Comparison of ENCODE assay signal across 19 mouse cellular contexts in genomic region chr9:53400696-53401095, GRCm38 (mm10). TPM values are rescaled to one million over a fixed set of nuclear protein-coding genes. Genes with fewer than 3 reads are reported as not detected.
"Had no signal": no experiment of that assay in that cellular context is flagged by ENCODE, and none has a peak within 500 bp of the region (broad histone marks: within the 10 kb centered on the region; RNA-seq: fewer than 3 reads in every experiment).

No protein-coding gene starts in this region.

- H3K9ac ChIP-seq: lung, embryonic 14.5 days; midbrain, embryonic 13.5 days; neural tube, embryonic 13.5 days; neural tube, embryonic 15.5 days had no signal

- ATAC-seq: midbrain, embryonic 13.5 days; midbrain, embryonic 16.5 days had no signal

- H3K9me3 ChIP-seq: midbrain, embryonic 10.5 days; midbrain, embryonic 13.5 days; neural tube, embryonic 13.5 days; neural tube, embryonic 15.5 days had no signal

- H3K4me2 ChIP-seq: lung, embryonic 14.5 days; midbrain, embryonic 13.5 days; neural tube, embryonic 13.5 days; neural tube, embryonic 15.5 days had no signal

- H3K27ac ChIP-seq: midbrain, embryonic 10.5 days; midbrain, embryonic 13.5 days; neural tube, embryonic 13.5 days; neural tube, embryonic 15.5 days had no signal

- H3K4me3 ChIP-seq: midbrain, embryonic 10.5 days; midbrain, embryonic 13.5 days; myocyte; neural tube, embryonic 13.5 days; neural tube, embryonic 15.5 days had no signal

- DNase-seq: lung, adult 18-20 months; lung, embryonic 14.5 days; lung, postnatal 10 days; lung, postnatal 4 days; retina, postnatal 1 day; right cerebral cortex, adult 18-20 months; right cerebral cortex, postnatal 25 days; right cerebral cortex, postnatal 4 days; spleen, adult 18-20 months; thymus, adult 18-20 months; thymus, postnatal 14 days; thymus, postnatal 36 days had no signal

- H3K27me3 ChIP-seq: midbrain, embryonic 13.5 days; neural tube, embryonic 13.5 days; neural tube, embryonic 15.5 days had no signal

- H3K36me3 ChIP-seq: midbrain, embryonic 10.5 days; midbrain, embryonic 13.5 days; neural tube, embryonic 13.5 days; neural tube, embryonic 15.5 days had no signal

RNA-seq across cellular contexts. Expression of gene 4930550C14Rik, which starts 1.4 kb away (rescaled TPM):
- polyA plus RNA-seq: small intestine, adult 2 months had no signal
